In the genomic region with DNA sequence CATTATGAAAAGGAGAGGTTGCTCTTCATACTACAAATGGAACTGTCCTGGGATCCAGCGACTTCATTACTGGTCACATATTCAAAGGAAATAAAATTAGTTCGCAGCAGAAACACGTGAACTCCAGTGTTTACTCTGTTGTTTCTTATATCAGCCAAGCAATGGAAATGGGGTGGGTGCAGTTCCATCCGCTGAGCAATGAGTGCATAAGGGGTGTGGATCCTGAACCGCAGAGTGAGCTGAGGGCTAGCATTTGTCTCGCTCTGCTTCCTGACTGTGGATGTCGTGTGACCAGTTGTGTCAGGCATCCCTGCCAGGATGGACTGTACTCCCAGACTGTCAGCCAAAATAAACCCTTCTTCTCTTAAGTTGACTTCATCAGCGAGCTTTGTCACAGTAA, we compare ENCODE assay signal across 27 mouse cellular contexts.
DNase-seq lines count a peak whose midpoint lies in the region; ATAC-seq and TF ChIP-seq lines count a peak whose summit lies in the region.
"Had no signal": no experiment of that assay in that cellular context is flagged by ENCODE, and none has a peak within 500 bp of the region (broad histone marks: within the 10 kb centered on the region; RNA-seq: fewer than 3 reads in every experiment).

No protein-coding gene starts in this region.

- peak; percentile 84 for ATAC-seq in stomach, postnatal 0 days (ENCODE audit: low FRiP score, low TSS enrichment)
- ATAC-seq: activated CD4-positive, CD25-positive, alpha-beta regulatory T cell, adult 4 months; CD4-positive, CD25-positive, alpha-beta regulatory T cell, adult 4 months; forebrain, embryonic 14.5 days; forebrain, embryonic 16.5 days; Patski had no signal

- DNase-seq in heart, adult 11 months: peak; percentile 56
- no peak for DNase-seq in heart, postnatal 10 days
- peak; percentile 21 for DNase-seq in testis, postnatal 10 days (ENCODE audit: low spot score)
- no peak for DNase-seq in testis, postnatal 14 days (ENCODE audit: low spot score)
- DNase-seq in stomach, postnatal 0 days (ENCODE audit: low spot score): peak; percentile 23
- no peak for DNase-seq in kidney, adult 2 months
- DNase-seq: adrenal gland, adult 8-10 months; adrenal gland, postnatal 14 days; adrenal gland, postnatal 36 days; B cell, adult 2 months; cerebellum, adult 11-12 months; cerebellum, adult 2 months; cerebellum, adult 9-10 months; cerebellum, postnatal 10 days; cerebellum, postnatal 25 days had no signal

- no peaks in the 10 kb centered on the region for H3K9me3 ChIP-seq in stomach, postnatal 0 days (ENCODE audit: control insufficient read depth, low read length)
- H3K9me3 ChIP-seq: embryonic facial prominence, embryonic 13.5 days; embryonic facial prominence, embryonic 15.5 days; forebrain, embryonic 10.5 days; forebrain, embryonic 12.5 days; G1E had no signal

- WGBS in stomach, postnatal 0 days: 80% methylated on average over 8 of the region's 8 CpGs
- WGBS in kidney, adult 2 months: 92% methylated on average over 8 of the region's 8 CpGs

- no peak overlapping the region for H3K9ac ChIP-seq in stomach, postnatal 0 days (ENCODE audit: low read length)
- H3K9ac ChIP-seq: embryonic facial prominence, embryonic 13.5 days; embryonic facial prominence, embryonic 15.5 days; forebrain, embryonic 12.5 days had no signal

- H3K36me3 ChIP-seq in stomach, postnatal 0 days (ENCODE audit: control insufficient read depth, insufficient read depth, low read length): no peaks in the 10 kb centered on the region
- no peaks in the 10 kb centered on the region for H3K36me3 ChIP-seq in kidney, adult 2 months (ENCODE audit: control insufficient read depth, insufficient read depth, low read length)
- H3K36me3 ChIP-seq: embryonic facial prominence, embryonic 13.5 days; embryonic facial prominence, embryonic 15.5 days; forebrain, embryonic 10.5 days; forebrain, embryonic 12.5 days; G1E had no signal

- H3K4me3 ChIP-seq in stomach, postnatal 0 days (ENCODE audit: low read depth, low read length): no peak overlapping the region
- H3K4me3 ChIP-seq in kidney, adult 2 months (ENCODE audit: insufficient read depth, low read depth, low read length): no peak overlapping the region
- H3K4me3 ChIP-seq: embryonic facial prominence, embryonic 13.5 days; embryonic facial prominence, embryonic 15.5 days; erythroblast, embryonic 14.5 days; forebrain, embryonic 10.5 days; forebrain, embryonic 12.5 days had no signal

- no peak for TF ChIP-seq EP300 in stomach, postnatal 0 days (optimal IDR thresholded peaks at IDR 0.05)

- intact Hi-C loops in heart, postnatal 10 days (cut with DNase I): no loop called here

- no peak overlapping the region for H3K27ac ChIP-seq in stomach, postnatal 0 days (replicated peaks)
- no peak overlapping the region for H3K27ac ChIP-seq in kidney, adult 2 months (ENCODE audit: insufficient read depth, low read depth, low read length)
- H3K27ac ChIP-seq: embryonic facial prominence, embryonic 13.5 days; embryonic facial prominence, embryonic 15.5 days; forebrain, embryonic 10.5 days; forebrain, embryonic 12.5 days had no signal

- no peak for TF ChIP-seq CTCF in stomach, postnatal 0 days (IDR thresholded peaks at IDR 0.05; ENCODE audit: low read depth)
- no peak for TF ChIP-seq CTCF in kidney, adult 2 months (conservative IDR thresholded peaks at IDR 0.05; ENCODE audit: insufficient read depth, insufficient read length, low read depth, low read length)

- no peaks in the 10 kb centered on the region for H3K4me1 ChIP-seq in stomach, postnatal 0 days (replicated peaks; ENCODE audit: control insufficient read depth, insufficient read depth)
- no peaks in the 10 kb centered on the region for H3K4me1 ChIP-seq in kidney, adult 2 months (ENCODE audit: control insufficient read depth, insufficient read depth, low read length)
- H3K4me1 ChIP-seq: embryonic facial prominence, embryonic 13.5 days; embryonic facial prominence, embryonic 15.5 days; forebrain, embryonic 12.5 days had no signal

- no peaks in the 10 kb centered on the region for H3K27me3 ChIP-seq in stomach, postnatal 0 days (ENCODE audit: control insufficient read depth, insufficient read depth, low read length)
- H3K27me3 ChIP-seq in kidney, adult 2 months (replicated peaks; ENCODE audit: control insufficient read depth, insufficient read depth, low read length): no peaks in the 10 kb centered on the region; the same call in 1 of the 2 replicates
- H3K27me3 ChIP-seq: CH12.LX; embryonic facial prominence, embryonic 13.5 days; embryonic facial prominence, embryonic 15.5 days; forebrain, embryonic 12.5 days had no signal

- TF ChIP-seq POLR2A in kidney, adult 2 months (IDR thresholded peaks at IDR 0.05; ENCODE audit: low read depth, low read length): no peak

- H3K4me2 ChIP-seq in stomach, postnatal 0 days (replicated peaks; ENCODE audit: low read depth): no peak overlapping the region
- H3K4me2 ChIP-seq: embryonic facial prominence, embryonic 13.5 days; embryonic facial prominence, embryonic 15.5 days; forebrain, embryonic 12.5 days had no signal

Comparison
In these comparisons a context has a peak if more than half of its experiments do, and no peak if none do; other contexts are left out.
1. DNase-seq: peak in heart, adult 11 months (single experiment), testis, postnatal 10 days (single experiment) and stomach, postnatal 0 days (single experiment); none in heart, postnatal 10 days (0 of 2), testis, postnatal 14 days (single experiment) and kidney, adult 2 months (single experiment).